Mouse (Mus musculus): ENCODE data around the gene Hoxa6.
A peak's percentile ranks its signal among the peaks of the same experiment; 100 is the strongest.

Hoxa6 gene

GRCm38 (mm10) chr6:52164626-52165440 lies 43.7 kb downstream of the Hoxa6 start, which contains the start of gene Hoxa2:
Hoxa2 (minus strand) TSS chr6:52164831.
- DNase-seq (ENCODE audit: low spot score in 2 of 2): no peak

- DNase-seq (ENCODE audit: low spot score in 2 of 2): no peak
Observed at GRCm38 (mm10) chr6:52164051-52164625, 44.4 kb downstream of the Hoxa6 start.

GRCm38 (mm10) chr6:52163366-52164031 lies 45.0 kb downstream of the Hoxa6 start:
- DNase-seq (ENCODE audit: low spot score in 2 of 2): no peak

GRCm38 (mm10) chr6:52162611-52163365 lies 45.7 kb downstream of the Hoxa6 start:
- DNase-seq (ENCODE audit: low spot score in 2 of 2): no peak

- DNase-seq (ENCODE audit: low spot score in 2 of 2): no peak
Observed at GRCm38 (mm10) chr6:52162093-52162380, 46.5 kb downstream of the Hoxa6 start.

- DNase-seq (ENCODE audit: low spot score in 2 of 2): no peak
Observed at GRCm38 (mm10) chr6:52161336-52162092, 47.0 kb downstream of the Hoxa6 start.

GRCm38 (mm10) chr6:52160511-52161335 lies 47.8 kb downstream of the Hoxa6 start:
- no peak for DNase-seq (ENCODE audit: low spot score in 2 of 2)

GRCm38 (mm10) chr6:52159979-52160378 lies 48.5 kb downstream of the Hoxa6 start:
- peak in 1 of 2 experiments; percentile 32 for DNase-seq (ENCODE audit: low spot score in 2 of 2)

GRCm38 (mm10) chr6:52159164-52159761 lies 49.3 kb downstream of the Hoxa6 start:
- no peak for DNase-seq (ENCODE audit: low spot score in 2 of 2)

- DNase-seq (ENCODE audit: low spot score in 2 of 2): peak; percentile 63 to 77
Observed at GRCm38 (mm10) chr6:52158276-52159051, 50.1 kb downstream of the Hoxa6 start, which contains the start of gene Hoxa1. Hoxa1 (minus strand) TSS chr6:52158317.

GRCm38 (mm10) chr6:52157466-52158275 lies 50.9 kb downstream of the Hoxa6 start:
- DNase-seq (ENCODE audit: low spot score in 2 of 2): no peak

GRCm38 (mm10) chr6:52156551-52157200 lies 51.8 kb downstream of the Hoxa6 start:
- DNase-seq (ENCODE audit: low spot score in 2 of 2): no peak
